Mouse (Mus musculus) midbrain, embryonic 11.5 days (tissue): ENCODE data around the gene Terb1. TPM values are rescaled to one million over a fixed set of nuclear protein-coding genes. Genes with fewer than 3 reads are reported as not detected.
A peak's percentile ranks its signal among the peaks of the same experiment; 100 is the strongest.

Experiments used
- ATAC-seq: fragments of 200-750 bp; cut with Nextera tagmentation; 2 replicates; pipeline ENCODE4 v1.8.0; 2017; ENCODE audit warnings: moderate TSS enrichment, moderate library complexity; ENCODE audit not compliant: low FRiP score
- DNase-seq: peaks from one replicate; pipeline ENCODE4 v3.0.0; 2015; ENCODE audit warnings: low spot score; ENCODE audit errors: missing footprints
- H3K27ac ChIP-seq: fragments of 300-500 bp; sonication (generic); 2 replicates; pipeline ENCODE4 v1.5.1; 2014; ENCODE audit warnings: low read depth, low read length
- H3K27me3 ChIP-seq: fragments of 300-500 bp; sonication (generic); 2 replicates; pipeline ENCODE4 v1.6.1; 2014; ENCODE audit warnings: mild to moderate bottlenecking, low read length, moderate library complexity, mixed read lengths; ENCODE audit not compliant: control insufficient read depth, insufficient read depth
- H3K36me3 ChIP-seq: fragments of 300-500 bp; sonication (generic); 2 replicates; pipeline ENCODE4 v1.6.1; 2014; ENCODE audit warnings: mild to moderate bottlenecking, low read length, moderate library complexity, mixed read lengths; ENCODE audit not compliant: control insufficient read depth, insufficient read depth
- H3K4me1 ChIP-seq: fragments of 300-500 bp; sonication (generic); 2 replicates; pipeline ENCODE4 v1.6.1; 2014; ENCODE audit warnings: low read length; ENCODE audit not compliant: control insufficient read depth, insufficient read depth
- H3K4me2 ChIP-seq: fragments of 300-500 bp; sonication (generic); 2 replicates; pipeline ENCODE4 v1.6.1; 2014; ENCODE audit warnings: mild to moderate bottlenecking, moderate library complexity
- H3K4me3 ChIP-seq: fragments of 300-500 bp; sonication (generic); 2 replicates; pipeline ENCODE4 v1.5.1; 2014; ENCODE audit warnings: low read depth, low read length
- H3K9ac ChIP-seq: fragments of 300-500 bp; sonication (generic); 2 replicates; pipeline ENCODE4 v1.6.1; 2014; ENCODE audit warnings: low read length
- H3K9me3 ChIP-seq: fragments of 300-500 bp; sonication (generic); 2 replicates; pipeline ENCODE4 v1.6.1; 2016; ENCODE audit warnings: low read length; ENCODE audit not compliant: control insufficient read depth
- WGBS: fragments of 180-500 bp; shearing (Covaris S2); extraction: QIAGEN DNeasy Blood & Tissue Kit; methylation state at CpG from one replicate; pipeline ENCODE4 v1.1.7; 2014; 5-methylcytosine and 5-hydroxymethylcytosine counted together
- polyA plus RNA-seq: library from polyadenylated mRNA; unstranded; fragments of >200 nt; fragmentation: Nextera tagmentation; extraction: Ambion mirVana; gene quantifications from 2 replicates; pipeline ENCODE4 v1.2.1, GENCODE M21; 2014

Terb1 gene
- polyA plus RNA-seq, 1 experiment from 2014 or later, result 0.18 TPM

- Histone ChIP-seq H3K4me2 (peak within 1 kb of the TSS; percentile 92), H3K36me3 (peaks cover 5% of the 10 kb centered on the region; the same call in 1 of the 2 replicates), H3K27me3 (no peaks in the 10 kb centered on the region), H3K9me3 (no peaks in the 10 kb centered on the region), H3K4me1 (peaks cover 12% of the 10 kb centered on the region), H3K9ac (peak within 1 kb of the TSS; percentile 98), H3K4me3 (peak within 1 kb of the TSS; percentile 95), H3K27ac (peak within 1 kb of the TSS; percentile 68)
- ATAC-seq (peak; percentile 91), DNase-seq (peak; percentile 99)
- WGBS, result under 1% methylated on average over 75 of the region's 75 CpGs
Observed at GRCm38 (mm10) chr8:104442299-104443124, 67.2 kb downstream of the Terb1 start, which contains the start of gene Dync1li2. TSS of gene Dync1li2 (minus strand) at chr8:104443047.

- WGBS, result 70% methylated on average over 7 of the region's 7 CpGs
- Histone ChIP-seq H3K27me3 (no peaks in the 10 kb centered on the region), H3K4me3 (peak overlapping the region; percentile 95), H3K36me3 (peaks cover 8% of the 10 kb centered on the region; the same call in 1 of the 2 replicates), H3K9me3 (no peaks in the 10 kb centered on the region), H3K4me2 (peak overlapping the region; percentile 92), H3K4me1 (peaks cover 12% of the 10 kb centered on the region), H3K9ac (peak overlapping the region; percentile 98), H3K27ac (no peak overlapping the region)
- DNase-seq, result no peak
- no peak for ATAC-seq
Observed at GRCm38 (mm10) chr8:104441613-104442012, 68.1 kb downstream of the Terb1 start.

- no peak overlapping the region for H3K27ac ChIP-seq
- H3K4me3 ChIP-seq, result no peak overlapping the region
- H3K4me1 ChIP-seq, result peaks cover 12% of the 10 kb centered on the region
- no peak for ATAC-seq
- H3K4me2 ChIP-seq, result no peak overlapping the region
- H3K27me3 ChIP-seq, result no peaks in the 10 kb centered on the region
- no peak for DNase-seq
- H3K9me3 ChIP-seq, result no peaks in the 10 kb centered on the region
- 94% methylated on average over 8 of the region's 8 CpGs for WGBS
- H3K36me3 ChIP-seq, result peaks cover 22% of the 10 kb centered on the region
- no peak overlapping the region for H3K9ac ChIP-seq
Observed at GRCm38 (mm10) chr8:104439461-104439860, 70.2 kb downstream of the Terb1 start.

- DNase-seq (peak; percentile 68), ATAC-seq (no peak)
- Histone ChIP-seq H3K27me3 (no peaks in the 10 kb centered on the region), H3K27ac (no peak overlapping the region), H3K4me3 (no peak overlapping the region), H3K4me2 (no peak overlapping the region), H3K9me3 (no peaks in the 10 kb centered on the region), H3K9ac (no peak overlapping the region), H3K36me3 (peaks cover 35% of the 10 kb centered on the region), H3K4me1 (peaks cover 12% of the 10 kb centered on the region)
- WGBS, result 93% methylated on average over 13 of the region's 13 CpGs
Observed at GRCm38 (mm10) chr8:104437494-104438135, 72.1 kb downstream of the Terb1 start.

- WGBS, result 96% methylated on average over 4 of the region's 4 CpGs
- DNase-seq (peak; percentile 65), ATAC-seq (no peak)
- Histone ChIP-seq H3K36me3 (peaks cover 43% of the 10 kb centered on the region), H3K4me2 (no peak overlapping the region), H3K4me3 (no peak overlapping the region), H3K9me3 (no peaks in the 10 kb centered on the region), H3K9ac (no peak overlapping the region), H3K27ac (no peak overlapping the region), H3K27me3 (no peaks in the 10 kb centered on the region), H3K4me1 (peaks cover 9% of the 10 kb centered on the region)
Observed at GRCm38 (mm10) chr8:104436591-104436990, 73.1 kb downstream of the Terb1 start.

GRCm38 (mm10) chr8:104436038-104436437, 73.7 kb downstream of the Terb1 start:
- peak; percentile 88 for DNase-seq
- H3K27ac ChIP-seq, result no peak overlapping the region

GRCm38 (mm10) chr8:104434826-104435354, 74.8 kb downstream of the Terb1 start:
- Histone ChIP-seq H3K4me1 (no peaks in the 10 kb centered on the region), H3K9ac (no peak overlapping the region), H3K36me3 (peaks cover 52% of the 10 kb centered on the region), H3K4me2 (no peak overlapping the region), H3K27me3 (no peaks in the 10 kb centered on the region), H3K4me3 (no peak overlapping the region), H3K9me3 (no peaks in the 10 kb centered on the region), H3K27ac (no peak overlapping the region)
- DNase-seq (peak; percentile 21), ATAC-seq (no peak)
- 89% methylated on average over 18 of the region's 18 CpGs for WGBS

More at GRCm38 (mm10) chr8:104436038-104436437, 73.7 kb downstream of the Terb1 start:
- peak; percentile 70 for ATAC-seq
- Histone ChIP-seq H3K9ac (no peak overlapping the region), H3K4me2 (no peak overlapping the region), H3K36me3 (peaks cover 46% of the 10 kb centered on the region), H3K9me3 (no peaks in the 10 kb centered on the region), H3K27me3 (no peaks in the 10 kb centered on the region), H3K4me1 (peaks cover 3% of the 10 kb centered on the region), H3K4me3 (no peak overlapping the region)
- 89% methylated on average over 12 of the region's 12 CpGs for WGBS

- WGBS, result 91% methylated on average over 4 of the region's 4 CpGs
- DNase-seq (no peak), ATAC-seq (no peak)
- Histone ChIP-seq H3K27me3 (no peaks in the 10 kb centered on the region), H3K36me3 (peaks cover 52% of the 10 kb centered on the region), H3K27ac (no peak overlapping the region), H3K4me1 (no peaks in the 10 kb centered on the region), H3K4me3 (no peak overlapping the region), H3K9ac (no peak overlapping the region), H3K4me2 (no peak overlapping the region), H3K9me3 (no peaks in the 10 kb centered on the region)
Observed at GRCm38 (mm10) chr8:104434275-104434674, 75.4 kb downstream of the Terb1 start.
